In the genomic region with DNA sequence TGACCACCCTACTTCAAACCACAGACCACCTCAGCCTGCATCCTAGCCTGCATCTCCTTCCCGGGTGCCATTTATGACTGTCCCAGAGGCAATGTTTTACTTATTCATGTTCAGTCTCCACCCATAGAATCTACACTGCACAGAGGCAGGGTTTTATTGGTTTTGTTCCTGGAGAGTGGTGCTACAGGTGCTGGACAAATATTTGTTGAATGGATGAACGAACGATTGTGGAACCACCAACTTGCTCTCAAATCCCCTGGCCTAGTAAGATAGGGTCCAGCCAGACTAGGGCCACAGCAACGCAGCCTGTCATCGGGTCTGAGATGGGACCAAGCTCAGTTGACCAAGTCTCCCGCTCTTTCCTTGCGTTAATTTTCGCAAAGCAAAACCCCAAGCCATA, we compare ENCODE assay signal across 18 mouse cellular contexts. TPM values are rescaled to one million over a fixed set of nuclear protein-coding genes. Genes with fewer than 3 reads are reported as not detected.
DNase-seq lines count a peak whose midpoint lies in the region; ATAC-seq and TF ChIP-seq lines count a peak whose summit lies in the region.
"Had no signal": no experiment of that assay in that cellular context is flagged by ENCODE, and none has a peak within 500 bp of the region (broad histone marks: within the 10 kb centered on the region; RNA-seq: fewer than 3 reads in every experiment).

No protein-coding gene starts in this region.

- H3K9ac ChIP-seq in kidney, postnatal 0 days (ENCODE audit: low read depth, low read length), result no peak overlapping the region
- no peak overlapping the region for H3K9ac ChIP-seq in intestine, embryonic 14.5 days (ENCODE audit: low read length)
- no peak overlapping the region for H3K9ac ChIP-seq in forebrain, postnatal 0 days

- H3K27ac ChIP-seq in kidney, postnatal 0 days, result peak overlapping the region; percentile 47; the same call in 1 of the 2 replicates
- H3K27ac ChIP-seq in intestine, embryonic 14.5 days (ENCODE audit: low read depth), result peak overlapping the region; percentile 38; the same call in 1 of the 2 replicates
- H3K27ac ChIP-seq in small intestine, adult 2 months (ENCODE audit: insufficient read depth, low read depth, low read length), result peak overlapping the region; percentile 73
- no peak overlapping the region for H3K27ac ChIP-seq in forebrain, postnatal 0 days (ENCODE audit: low read depth, low read length)
- H3K27ac ChIP-seq: left cerebral cortex, adult 2 months had no signal

- H3K4me1 ChIP-seq in kidney, postnatal 0 days (replicated peaks; ENCODE audit: insufficient read depth, low read length), result peaks cover 21% of the 10 kb centered on the region
- peaks cover 11% of the 10 kb centered on the region; the same call in 1 of the 2 replicates for H3K4me1 ChIP-seq in intestine, embryonic 14.5 days (replicated peaks; ENCODE audit: control insufficient read depth, insufficient read depth, low read length)
- H3K4me1 ChIP-seq in small intestine, adult 2 months (ENCODE audit: control insufficient read depth, insufficient read depth, insufficient read length, low read length), result peaks cover 18% of the 10 kb centered on the region
- no peaks in the 10 kb centered on the region for H3K4me1 ChIP-seq in forebrain, postnatal 0 days (ENCODE audit: insufficient read depth)

- no peak for ATAC-seq in kidney, postnatal 0 days (replicated peaks; ENCODE audit: low FRiP score, low read depth)
- ATAC-seq in intestine, embryonic 14.5 days (replicated peaks; ENCODE audit: low FRiP score, low TSS enrichment, low read depth), result peak; percentile 34; the same call in 1 of the 2 replicates
- ATAC-seq in forebrain, postnatal 0 days, result no peak
- ATAC-seq: hindbrain, embryonic 16.5 days had no signal

- WGBS in kidney, postnatal 0 days, result 36% methylated on average over 8 of the region's 8 CpGs
- WGBS in intestine, embryonic 14.5 days, result 38% methylated on average over 8 of the region's 8 CpGs
- WGBS in small intestine, adult 2 months, result 18% methylated on average over 8 of the region's 8 CpGs
- 56% methylated on average over 8 of the region's 8 CpGs for WGBS in forebrain, postnatal 0 days

- no peaks in the 10 kb centered on the region for H3K27me3 ChIP-seq in kidney, postnatal 0 days (ENCODE audit: insufficient read depth, low read length)
- H3K27me3 ChIP-seq in intestine, embryonic 14.5 days (replicated peaks; ENCODE audit: control insufficient read depth, insufficient read depth, low read length), result no peaks in the 10 kb centered on the region
- no peaks in the 10 kb centered on the region for H3K27me3 ChIP-seq in small intestine, adult 2 months (ENCODE audit: control insufficient read depth, insufficient read depth, low read length)
- H3K27me3 ChIP-seq in forebrain, postnatal 0 days (ENCODE audit: insufficient read depth, low read length), result no peaks in the 10 kb centered on the region
- H3K27me3 ChIP-seq: CH12.LX had no signal

- H3K36me3 ChIP-seq in kidney, postnatal 0 days (ENCODE audit: insufficient read depth, low read length), result peaks cover 20% of the 10 kb centered on the region
- H3K36me3 ChIP-seq in intestine, embryonic 14.5 days (ENCODE audit: control insufficient read depth, insufficient read depth, low read length), result peaks cover 34% of the 10 kb centered on the region
- peaks cover 32% of the 10 kb centered on the region for H3K36me3 ChIP-seq in small intestine, adult 2 months (ENCODE audit: control insufficient read depth, insufficient read depth, low read length)
- H3K36me3 ChIP-seq in forebrain, postnatal 0 days (ENCODE audit: insufficient read depth), result no peaks in the 10 kb centered on the region

- no peak for TF ChIP-seq CTCF in kidney, postnatal 0 days (IDR thresholded peaks at IDR 0.05; ENCODE audit: low read depth)
- no peak for TF ChIP-seq CTCF in small intestine, adult 2 months (IDR thresholded peaks at IDR 0.05; ENCODE audit: extremely low read depth, insufficient read length, insufficient replicate concordance, low read depth, low read length)
- no peak for TF ChIP-seq CTCF in forebrain, postnatal 0 days (IDR thresholded peaks at IDR 0.05; ENCODE audit: low read depth)

- TF ChIP-seq POLR2A in small intestine, adult 2 months (IDR thresholded peaks at IDR 0.05; ENCODE audit: low read depth, low read length), result no peak

- H3K9me3 ChIP-seq in kidney, postnatal 0 days (replicated peaks; ENCODE audit: low read length), result no peaks in the 10 kb centered on the region
- no peaks in the 10 kb centered on the region for H3K9me3 ChIP-seq in intestine, embryonic 14.5 days (ENCODE audit: control insufficient read depth, low read length)
- no peaks in the 10 kb centered on the region for H3K9me3 ChIP-seq in forebrain, postnatal 0 days (ENCODE audit: low read length)

- H3K4me2 ChIP-seq in kidney, postnatal 0 days (ENCODE audit: low read length), result peak overlapping the region; percentile 25; the same call in 1 of the 2 replicates
- peak overlapping the region; percentile 14 for H3K4me2 ChIP-seq in intestine, embryonic 14.5 days (ENCODE audit: low read length)
- H3K4me2 ChIP-seq in forebrain, postnatal 0 days (ENCODE audit: low read depth), result no peak overlapping the region
- H3K4me2 ChIP-seq: midbrain, embryonic 11.5 days had no signal

- peak; percentile 87 for DNase-seq in heart, adult 11 months
- DNase-seq in heart, adult 8-10 months (ENCODE audit: low spot score), result no peak
- no peak for DNase-seq in kidney, postnatal 0 days (ENCODE audit: low spot score)
- DNase-seq in kidney, postnatal 10 days, result no peak
- DNase-seq in intestine, embryonic 14.5 days (ENCODE audit: low spot score), result no peak
- DNase-seq in layer of hippocampus, postnatal 10 days (ENCODE audit: low spot score in 2 of 2), result no peak
- no peak for DNase-seq in forebrain, postnatal 0 days
- DNase-seq: cerebellum, adult 11-12 months; right cerebral cortex, adult 18-20 months; thymus, adult 2 months had no signal

- H3K4me3 ChIP-seq in kidney, postnatal 0 days (replicated peaks; ENCODE audit: low read depth, low read length), result no peak overlapping the region
- H3K4me3 ChIP-seq in intestine, embryonic 14.5 days (ENCODE audit: low read depth, low read length), result no peak overlapping the region
- peak overlapping the region; percentile 39 for H3K4me3 ChIP-seq in small intestine, adult 2 months (ENCODE audit: low read depth, low read length)
- no peak overlapping the region for H3K4me3 ChIP-seq in forebrain, postnatal 0 days (ENCODE audit: low read depth, low read length)
- H3K4me3 ChIP-seq: left cerebral cortex, adult 2 months; myocyte had no signal

RNA-seq across cellular contexts. Expression of a gene that starts 10.1 kb away (rescaled TPM):
- 10 to 100 TPM; 37.8 to 77.3 (median 50.1) TPM for total RNA-seq in heart, adult 8-10 months (2022)
- polyA plus RNA-seq in kidney, postnatal 0 days (2015; fragmentation: Nextera tagmentation; extraction: Ambion mirVana), result 225 and 250 TPM in 2 replicates
- 241 TPM in 2 replicates for polyA plus RNA-seq in intestine, embryonic 14.5 days (2014; fragmentation: Nextera tagmentation; extraction: Ambion mirVana)
- 149 and 284 TPM in 2 replicates for polyA plus RNA-seq in small intestine, adult 2 months (2012; rRNA removed)
- total RNA-seq in layer of hippocampus, postnatal 10 days (2021), result 10 to 100 TPM; 20.7 to 21.4 TPM
- 31.5 and 33.8 TPM in 2 replicates for total RNA-seq in forebrain, postnatal 0 days (2014; rRNA removed)
- polyA plus RNA-seq in forebrain, postnatal 0 days (2015; fragmentation: Nextera tagmentation; extraction: Ambion mirVana), result 42.8 and 48.5 TPM in 2 replicates

RNA-seq across cellular contexts. Expression of a gene that starts 10.6 kb away (rescaled TPM):
- under 1 TPM; 0.19 to 0.98 (median 0.46) TPM for total RNA-seq in heart, adult 8-10 months (2022)
- 1.1 and 1.3 TPM in 2 replicates for polyA plus RNA-seq in kidney, postnatal 0 days (2015; fragmentation: Nextera tagmentation; extraction: Ambion mirVana)
- polyA plus RNA-seq in intestine, embryonic 14.5 days (2014; fragmentation: Nextera tagmentation; extraction: Ambion mirVana), result 1.1 and 1.9 TPM in 2 replicates
- 0.29 and 1.3 TPM in 2 replicates for polyA plus RNA-seq in small intestine, adult 2 months (2012; rRNA removed)
- total RNA-seq in layer of hippocampus, postnatal 10 days (2021), result 1 to 10 TPM; 3.3 to 4.9 TPM
- total RNA-seq in forebrain, postnatal 0 days (2014; rRNA removed), result 3.0 and 5.1 TPM in 2 replicates
- polyA plus RNA-seq in forebrain, postnatal 0 days (2015; fragmentation: Nextera tagmentation; extraction: Ambion mirVana), result 3.9 and 5.5 TPM in 2 replicates
- total RNA-seq: CH12.LX had no signal
- polyA plus RNA-seq: liver, adult 2 months; myocyte had no signal

RNA-seq across cellular contexts. Expression of a gene that starts 28.4 kb away (rescaled TPM):
- under 1 TPM; 0.12 to 0.87 (median 0.78) TPM for total RNA-seq in heart, adult 8-10 months (2022)
- 12.5 and 13.3 TPM in 2 replicates for polyA plus RNA-seq in kidney, postnatal 0 days (2015; fragmentation: Nextera tagmentation; extraction: Ambion mirVana)
- polyA plus RNA-seq in intestine, embryonic 14.5 days (2014; fragmentation: Nextera tagmentation; extraction: Ambion mirVana), result 40.9 and 44.3 TPM in 2 replicates
- 145 and 516 TPM in 2 replicates for polyA plus RNA-seq in small intestine, adult 2 months (2012; rRNA removed)
- total RNA-seq in layer of hippocampus, postnatal 10 days (2021), result 10 to 100 TPM; 13.9 to 15.5 TPM
- total RNA-seq in forebrain, postnatal 0 days (2014; rRNA removed), result 35.3 and 36.2 TPM in 2 replicates
- polyA plus RNA-seq in forebrain, postnatal 0 days (2015; fragmentation: Nextera tagmentation; extraction: Ambion mirVana), result 13.3 and 25.6 TPM in 2 replicates

RNA-seq across cellular contexts. Expression of a gene that starts 34.8 kb away (rescaled TPM):
- total RNA-seq in heart, adult 8-10 months (2022), result 1 to 10 TPM in 2 of 4 experiments, under 1 TPM in 2; 0.27 to 2.3 (median 1.1) TPM
- polyA plus RNA-seq in kidney, postnatal 0 days (2015; fragmentation: Nextera tagmentation; extraction: Ambion mirVana), result 1.3 and 2.3 TPM in 2 replicates
- polyA plus RNA-seq in intestine, embryonic 14.5 days (2014; fragmentation: Nextera tagmentation; extraction: Ambion mirVana), result 1.8 and 2.0 TPM in 2 replicates
- 2.1 TPM in 2 replicates for polyA plus RNA-seq in small intestine, adult 2 months (2012; rRNA removed)
- 1 to 10 TPM in 1 of 2 experiments, under 1 TPM in 1; 0.64 to 1.1 TPM for total RNA-seq in layer of hippocampus, postnatal 10 days (2021)
- 0.15 and 0.43 TPM in 2 replicates for total RNA-seq in forebrain, postnatal 0 days (2014; rRNA removed)
- 0.21 and 0.30 TPM in 2 replicates for polyA plus RNA-seq in forebrain, postnatal 0 days (2015; fragmentation: Nextera tagmentation; extraction: Ambion mirVana)

RNA-seq across cellular contexts. Expression of a gene that starts 45.8 kb away (rescaled TPM):
- not detected for total RNA-seq in heart, adult 8-10 months (2022)
- polyA plus RNA-seq in kidney, postnatal 0 days (2015; fragmentation: Nextera tagmentation; extraction: Ambion mirVana), result 1.0 and 1.6 TPM in 2 replicates
- 0.27 and 0.35 TPM in 2 replicates for polyA plus RNA-seq in intestine, embryonic 14.5 days (2014; fragmentation: Nextera tagmentation; extraction: Ambion mirVana)
- polyA plus RNA-seq in small intestine, adult 2 months (2012; rRNA removed), result 0.35 and 1.0 TPM in 2 replicates
- total RNA-seq in layer of hippocampus, postnatal 10 days (2021), result under 1 TPM; 0.51 to 0.85 TPM
- total RNA-seq in forebrain, postnatal 0 days (2014; rRNA removed), result 0.71 and 1.0 TPM in 2 replicates
- polyA plus RNA-seq in forebrain, postnatal 0 days (2015; fragmentation: Nextera tagmentation; extraction: Ambion mirVana), result 0.45 and 0.67 TPM in 2 replicates
- total RNA-seq: gastrocnemius, adult 18-20 months; liver, adult 2 months had no signal
- polyA plus RNA-seq: liver, adult 2 months; myocyte had no signal
